Mouse (Mus musculus): ENCODE measurements around the gene Wipf3. TPM values are rescaled to one million over a fixed set of nuclear protein-coding genes. Genes with fewer than 3 reads are reported as not detected.

The Wipf3 gene
- polyA plus RNA-seq, 1 experiment from 2014 or later = 1.0 TPM

DNA sequence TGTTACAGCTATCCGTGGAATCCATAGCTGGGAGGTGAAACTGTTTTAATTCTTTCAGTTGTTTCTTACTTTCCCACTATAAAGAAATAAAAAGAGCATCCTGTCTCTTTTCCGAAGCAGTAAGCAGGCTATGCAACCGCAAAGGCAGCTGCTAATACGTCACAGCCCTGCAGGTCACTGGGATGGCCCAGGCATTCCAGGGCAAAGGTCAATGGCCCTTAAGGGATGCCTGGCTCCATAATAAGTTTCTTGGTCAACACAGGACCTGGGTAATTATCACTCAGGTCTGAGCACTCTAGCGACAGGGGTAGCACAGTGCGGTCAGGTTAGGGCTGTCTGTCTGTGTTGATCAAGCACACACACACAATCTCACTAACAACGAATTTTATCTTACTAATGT is 61.7 kb downstream of the Wipf3 start:
- no peak for DNase-seq (ENCODE audit: low spot score)
- H3K27me3 ChIP-seq (ENCODE audit: insufficient read depth, poor library complexity, severe bottlenecking) = peaks cover 13% of the 10 kb centered on the region
- H3K9me3 ChIP-seq = no peaks in the 10 kb centered on the region
- H3K4me1 ChIP-seq = peaks cover 5% of the 10 kb centered on the region
- 62% methylated on average over 7 of the region's 7 CpGs for WGBS
- no peak overlapping the region for H3K4me3 ChIP-seq
- no peak overlapping the region for H3K27ac ChIP-seq
- no peaks in the 10 kb centered on the region; the same call in 1 of the 2 replicates for H3K36me3 ChIP-seq

DNA sequence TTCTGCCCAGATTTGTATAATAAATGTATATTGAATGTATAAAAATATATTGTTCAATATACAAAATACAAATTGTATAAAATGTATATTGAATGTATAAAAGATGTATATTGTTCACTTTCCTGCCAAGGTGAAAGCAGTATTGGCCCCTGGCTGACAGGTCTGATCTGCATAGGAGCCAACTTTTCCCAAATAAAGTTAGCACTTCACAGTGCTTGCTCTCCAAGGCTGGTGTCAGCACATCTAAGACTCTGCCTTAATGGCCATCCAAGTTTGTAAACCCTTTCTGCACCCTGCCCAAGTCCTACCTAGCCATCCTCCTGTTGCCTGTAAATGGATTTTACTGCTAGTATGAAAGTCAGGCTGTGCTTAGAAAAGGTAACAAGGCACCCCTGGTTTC is 64.7 kb downstream of the Wipf3 start:
- Histone ChIP-seq H3K4me1 (peaks cover 2% of the 10 kb centered on the region; the same call in 1 of the 2 replicates), H3K9me3 (no peaks in the 10 kb centered on the region), H3K4me3 (no peak overlapping the region), H3K36me3 (no peaks in the 10 kb centered on the region; the same call in 1 of the 2 replicates), H3K27ac (no peak overlapping the region), H3K27me3 (ENCODE audit: insufficient read depth, poor library complexity, severe bottlenecking) (no peaks in the 10 kb centered on the region)
- no peak for DNase-seq (ENCODE audit: low spot score)

DNA sequence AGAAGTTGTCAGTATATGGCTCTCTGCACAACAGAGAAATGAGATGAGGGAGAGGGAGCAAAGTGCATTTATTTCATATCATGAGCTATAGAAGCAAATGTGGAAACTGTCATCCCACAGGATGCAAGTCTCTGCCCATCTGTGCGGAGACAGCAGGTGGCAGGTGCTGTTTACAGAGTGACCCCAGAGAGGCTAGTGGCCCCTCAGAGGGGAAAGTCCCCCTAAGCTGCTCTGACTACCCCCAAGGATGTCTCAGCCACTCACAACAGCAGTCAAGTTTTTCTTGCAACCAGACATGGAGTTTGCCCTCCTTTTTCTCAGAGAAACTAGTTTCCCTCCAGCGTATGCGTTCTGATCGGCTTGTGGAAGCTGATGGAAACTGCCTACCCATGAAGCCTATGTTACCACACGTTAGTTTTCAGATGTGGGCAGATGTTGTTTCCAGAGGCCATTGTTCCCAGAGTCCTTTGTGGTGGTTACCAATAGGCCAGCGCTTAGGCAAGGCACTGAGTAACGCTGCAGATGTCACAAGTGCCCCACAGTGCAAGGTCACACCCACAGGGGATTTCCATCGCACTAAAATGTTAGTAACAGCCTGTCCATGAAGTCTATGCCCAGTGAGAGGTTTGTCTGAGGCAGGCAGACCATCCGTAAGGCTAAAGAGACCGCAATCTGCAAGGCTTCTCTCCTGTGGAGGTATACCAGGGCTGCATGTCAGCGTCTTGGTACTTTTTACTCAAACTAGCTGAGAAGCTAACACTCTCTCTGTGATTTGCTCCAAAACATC is 65.4 kb downstream of the Wipf3 start:
- Histone ChIP-seq H3K36me3 (no peaks in the 10 kb centered on the region; the same call in 1 of the 2 replicates), H3K27me3 (ENCODE audit: insufficient read depth, poor library complexity, severe bottlenecking) (no peaks in the 10 kb centered on the region), H3K4me1 (peaks cover 2% of the 10 kb centered on the region; the same call in 1 of the 2 replicates), H3K9me3 (no peaks in the 10 kb centered on the region), H3K4me3 (no peak overlapping the region), H3K27ac (no peak overlapping the region)
- WGBS = 77% methylated on average over 11 of the region's 11 CpGs
- no peak for DNase-seq (ENCODE audit: low spot score)

DNA sequence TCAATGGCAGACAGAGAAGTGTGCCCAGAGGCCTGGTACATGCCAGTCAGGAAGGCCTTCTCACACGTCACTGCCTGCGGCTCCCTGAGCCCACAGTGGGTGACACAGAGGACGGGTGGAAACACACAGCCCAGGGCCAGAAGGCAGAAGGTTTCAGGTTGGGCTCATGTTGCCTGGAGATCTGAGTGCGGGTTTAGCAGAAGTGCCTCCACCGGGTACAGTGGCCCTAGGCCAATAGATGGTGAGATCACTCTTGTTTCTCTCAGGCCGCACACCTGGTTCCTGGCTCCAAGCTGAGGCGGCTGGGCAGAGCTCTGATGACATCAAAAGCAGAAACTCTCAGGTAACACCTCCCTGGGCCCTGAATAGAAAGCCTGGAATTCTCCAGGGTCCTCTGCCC is 66.8 kb downstream of the Wipf3 start:
- Histone ChIP-seq H3K4me3 (no peak overlapping the region), H3K4me1 (peaks cover 2% of the 10 kb centered on the region; the same call in 1 of the 2 replicates), H3K27me3 (ENCODE audit: insufficient read depth, poor library complexity, severe bottlenecking) (no peaks in the 10 kb centered on the region), H3K27ac (no peak overlapping the region), H3K36me3 (no peaks in the 10 kb centered on the region), H3K9me3 (no peaks in the 10 kb centered on the region)
- 79% methylated on average over 7 of the region's 7 CpGs for WGBS
- no peak for DNase-seq (ENCODE audit: low spot score)

DNA sequence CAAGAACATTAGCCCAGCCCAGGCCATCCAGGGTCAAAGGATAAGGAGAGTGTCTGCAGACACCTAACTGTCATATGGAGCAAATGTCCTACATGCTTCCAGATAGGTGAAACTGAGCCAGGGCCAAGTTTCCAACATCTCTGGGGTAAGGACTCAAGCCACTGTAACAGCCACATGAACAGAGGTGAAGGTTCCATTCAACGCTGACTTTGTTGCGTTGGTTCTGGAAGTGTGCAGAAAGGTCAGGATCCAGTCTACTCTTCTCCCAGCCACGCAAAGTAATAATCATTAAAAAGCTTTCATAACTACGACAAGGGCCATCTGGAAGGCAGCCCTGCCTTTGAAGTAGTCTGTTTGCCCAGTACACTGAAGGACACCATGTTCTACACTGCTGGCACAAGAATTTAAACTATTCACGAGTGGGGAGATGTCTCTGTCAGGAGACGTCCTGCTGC is 73.3 kb downstream of the Wipf3 start:
- H3K9me3 ChIP-seq = no peaks in the 10 kb centered on the region
- no peaks in the 10 kb centered on the region for H3K36me3 ChIP-seq
- WGBS = 61% methylated on average over 6 of the region's 6 CpGs
- H3K4me3 ChIP-seq = no peak overlapping the region
- no peaks in the 10 kb centered on the region for H3K27me3 ChIP-seq (ENCODE audit: insufficient read depth, poor library complexity, severe bottlenecking)
- no peak overlapping the region for H3K27ac ChIP-seq
- DNase-seq (ENCODE audit: low spot score) = no peak
- peaks cover 28% of the 10 kb centered on the region for H3K4me1 ChIP-seq

DNA sequence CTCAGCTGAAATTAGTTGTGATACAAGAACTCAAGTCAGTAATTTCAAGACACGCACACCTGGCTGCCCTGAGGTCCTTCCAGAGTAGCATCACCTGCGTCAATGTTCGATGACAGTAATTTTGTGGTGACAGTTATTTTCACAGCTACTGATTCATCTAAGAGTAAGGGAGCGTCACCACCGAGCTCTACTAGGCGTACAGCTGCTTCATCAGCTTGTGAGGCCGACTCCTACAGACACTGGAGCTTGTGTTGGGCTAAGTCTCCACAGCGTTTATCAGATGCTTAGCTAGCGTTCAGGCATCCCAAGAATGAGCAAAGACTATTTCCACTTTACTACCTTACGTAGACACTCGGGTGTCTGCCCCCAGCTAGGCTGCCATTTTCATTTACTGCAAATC is 76.9 kb downstream of the Wipf3 start:
- H3K36me3 ChIP-seq = no peaks in the 10 kb centered on the region
- H3K4me3 ChIP-seq = no peak overlapping the region
- H3K27ac ChIP-seq = 0 out of 2 replicates have a peak overlapping the region, but pooled peaks have one; percentile 42
- no peak for DNase-seq (ENCODE audit: low spot score)
- H3K27me3 ChIP-seq (ENCODE audit: insufficient read depth, poor library complexity, severe bottlenecking) = no peaks in the 10 kb centered on the region
- WGBS = 57% methylated on average over 11 of the region's 11 CpGs
- no peaks in the 10 kb centered on the region for H3K9me3 ChIP-seq
- H3K4me1 ChIP-seq = peaks cover 46% of the 10 kb centered on the region

DNA sequence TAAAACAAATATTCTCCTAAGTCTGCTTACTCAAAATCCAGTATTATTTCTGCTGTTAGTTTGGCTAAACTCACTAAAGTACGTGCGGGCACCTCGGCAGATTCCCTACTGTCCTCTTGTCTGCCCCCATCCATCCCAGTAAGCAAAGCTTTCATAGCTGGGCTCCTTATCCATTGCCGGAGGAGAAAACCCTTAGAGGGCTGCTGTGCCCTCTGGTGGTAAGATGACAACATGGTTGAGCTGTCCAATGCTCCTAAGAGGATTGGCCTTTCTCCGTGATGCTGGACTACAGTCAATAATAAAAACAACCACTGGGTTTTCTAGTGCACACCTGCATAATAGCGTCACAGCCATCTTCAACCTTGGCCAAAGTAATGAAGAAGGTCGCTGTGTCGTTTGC is 77.6 kb downstream of the Wipf3 start:
- H3K27ac ChIP-seq = no peak overlapping the region
- no peaks in the 10 kb centered on the region for H3K9me3 ChIP-seq
- WGBS = 31% methylated on average over 8 of the region's 8 CpGs
- no peak for DNase-seq (ENCODE audit: low spot score)
- H3K4me1 ChIP-seq = peaks cover 46% of the 10 kb centered on the region
- H3K27me3 ChIP-seq (ENCODE audit: insufficient read depth, poor library complexity, severe bottlenecking) = no peaks in the 10 kb centered on the region
- no peak overlapping the region for H3K4me3 ChIP-seq
- H3K36me3 ChIP-seq = no peaks in the 10 kb centered on the region

DNA sequence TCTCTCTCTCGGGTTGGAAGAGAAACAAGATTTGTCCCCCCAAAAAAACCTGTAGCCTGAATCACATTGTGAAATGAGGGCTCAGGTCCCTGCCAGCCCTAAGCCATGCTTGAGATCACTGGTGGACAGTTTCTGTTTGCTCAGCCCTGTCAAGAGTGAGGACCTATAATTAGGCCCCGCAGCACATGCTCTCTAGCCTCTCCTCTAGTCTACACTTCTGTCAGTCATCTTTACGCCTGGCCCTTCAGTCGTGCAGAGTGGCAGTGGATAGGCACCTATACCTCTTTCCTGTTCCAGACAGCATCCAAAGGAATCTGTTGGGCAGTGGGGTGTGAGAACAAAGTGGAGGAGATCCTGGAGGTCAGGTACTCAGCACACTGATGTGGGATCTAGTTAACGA is 78.4 kb downstream of the Wipf3 start:
- Histone ChIP-seq H3K27me3 (ENCODE audit: insufficient read depth, poor library complexity, severe bottlenecking) (no peaks in the 10 kb centered on the region), H3K4me1 (peaks cover 39% of the 10 kb centered on the region), H3K4me3 (no peak overlapping the region), H3K27ac (no peak overlapping the region), H3K36me3 (no peaks in the 10 kb centered on the region), H3K9me3 (no peaks in the 10 kb centered on the region)
- DNase-seq (ENCODE audit: low spot score) = no peak
- WGBS = 45% methylated on average over 5 of the region's 5 CpGs

DNA sequence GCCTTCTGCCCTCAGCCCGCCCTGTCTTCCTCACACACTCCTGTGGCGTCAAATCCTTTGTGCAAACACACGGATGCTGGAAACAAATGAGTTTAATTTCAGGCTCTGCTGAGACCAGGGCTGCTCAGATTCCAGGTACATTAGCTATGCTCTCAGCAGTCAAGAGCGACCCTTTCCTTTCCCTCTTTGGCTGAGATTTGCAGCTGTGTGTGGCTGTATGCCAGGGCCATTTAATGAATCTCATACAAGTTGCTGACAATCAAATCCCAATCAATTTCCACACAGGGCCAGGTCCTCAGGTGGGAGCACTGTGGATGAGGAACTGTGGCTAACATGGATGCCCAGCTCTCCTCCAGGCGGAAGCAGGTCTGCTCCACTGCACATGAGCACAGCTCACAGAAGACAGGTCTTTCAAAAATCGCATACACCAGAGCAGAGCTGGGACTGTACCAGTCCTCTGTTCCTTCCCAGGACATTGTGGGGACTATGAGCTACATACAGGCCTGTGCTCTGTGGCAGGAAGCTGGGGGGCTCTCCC is 78.9 kb downstream of the Wipf3 start:
- DNase-seq (ENCODE audit: low spot score) = no peak
- 61% methylated on average over 6 of the region's 6 CpGs for WGBS

DNA sequence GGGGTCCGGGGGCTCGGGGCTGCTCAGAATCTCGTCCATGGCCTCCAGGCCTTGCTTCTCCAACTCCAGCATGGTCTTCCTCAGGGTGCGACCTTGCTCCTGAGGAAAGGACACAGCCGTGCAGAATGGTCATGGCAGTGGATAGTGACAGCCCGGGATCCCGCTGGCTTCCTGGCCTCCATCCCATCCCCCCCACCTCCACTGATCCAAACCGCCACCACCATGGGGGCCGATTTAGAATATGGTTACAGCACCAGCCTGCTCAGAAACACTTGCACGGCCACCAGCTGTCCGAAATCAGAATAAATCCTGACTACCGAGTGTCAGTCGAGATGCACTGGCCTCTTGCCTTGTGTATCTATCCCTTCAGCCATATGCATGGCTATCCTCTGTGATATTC is 79.9 kb downstream of the Wipf3 start:
- no peaks in the 10 kb centered on the region for H3K9me3 ChIP-seq
- H3K4me3 ChIP-seq = no peak overlapping the region
- DNase-seq (ENCODE audit: low spot score) = no peak
- WGBS = 85% methylated on average over 13 of the region's 13 CpGs
- H3K4me1 ChIP-seq = peaks cover 35% of the 10 kb centered on the region
- no peaks in the 10 kb centered on the region for H3K36me3 ChIP-seq
- H3K27me3 ChIP-seq (ENCODE audit: insufficient read depth, poor library complexity, severe bottlenecking) = peaks cover 5% of the 10 kb centered on the region
- H3K27ac ChIP-seq = no peak overlapping the region

More for the DNA sequence above, 78.9 kb downstream of the Wipf3 start:
- Histone ChIP-seq H3K27me3 (ENCODE audit: insufficient read depth, poor library complexity, severe bottlenecking) (peaks cover 4% of the 10 kb centered on the region), H3K4me1 (peaks cover 35% of the 10 kb centered on the region), H3K27ac (peak overlapping the region; percentile 38; the same call in 1 of the 2 replicates), H3K4me3 (no peak overlapping the region), H3K9me3 (no peaks in the 10 kb centered on the region), H3K36me3 (no peaks in the 10 kb centered on the region)

DNA sequence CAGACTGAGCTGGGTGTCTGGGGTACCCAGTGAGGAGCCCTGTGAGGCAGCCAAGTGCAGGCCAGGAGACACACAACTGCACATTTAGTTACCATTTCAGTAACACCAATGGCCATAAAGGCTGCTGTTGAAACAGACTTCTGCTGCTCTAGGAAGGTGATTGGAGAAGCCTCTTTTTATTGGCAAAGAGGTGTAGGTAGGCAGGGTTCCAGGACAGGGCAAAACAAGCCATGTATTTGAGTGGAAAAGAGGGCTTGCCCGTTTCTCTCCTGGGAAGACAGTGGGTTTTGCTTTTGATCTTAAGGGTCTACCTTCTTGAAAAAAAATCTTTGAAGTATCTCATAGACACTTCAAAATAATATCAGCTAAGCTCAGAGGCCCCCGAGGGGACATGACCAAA is 82.9 kb downstream of the Wipf3 start:
- no peak for DNase-seq (ENCODE audit: low spot score)
- WGBS = 73% methylated on average over 2 of the region's 2 CpGs
- Histone ChIP-seq H3K9me3 (no peaks in the 10 kb centered on the region), H3K4me1 (peaks cover 22% of the 10 kb centered on the region), H3K27ac (no peak overlapping the region), H3K4me3 (no peak overlapping the region), H3K36me3 (no peaks in the 10 kb centered on the region), H3K27me3 (ENCODE audit: insufficient read depth, poor library complexity, severe bottlenecking) (peaks cover 18% of the 10 kb centered on the region)

DNA sequence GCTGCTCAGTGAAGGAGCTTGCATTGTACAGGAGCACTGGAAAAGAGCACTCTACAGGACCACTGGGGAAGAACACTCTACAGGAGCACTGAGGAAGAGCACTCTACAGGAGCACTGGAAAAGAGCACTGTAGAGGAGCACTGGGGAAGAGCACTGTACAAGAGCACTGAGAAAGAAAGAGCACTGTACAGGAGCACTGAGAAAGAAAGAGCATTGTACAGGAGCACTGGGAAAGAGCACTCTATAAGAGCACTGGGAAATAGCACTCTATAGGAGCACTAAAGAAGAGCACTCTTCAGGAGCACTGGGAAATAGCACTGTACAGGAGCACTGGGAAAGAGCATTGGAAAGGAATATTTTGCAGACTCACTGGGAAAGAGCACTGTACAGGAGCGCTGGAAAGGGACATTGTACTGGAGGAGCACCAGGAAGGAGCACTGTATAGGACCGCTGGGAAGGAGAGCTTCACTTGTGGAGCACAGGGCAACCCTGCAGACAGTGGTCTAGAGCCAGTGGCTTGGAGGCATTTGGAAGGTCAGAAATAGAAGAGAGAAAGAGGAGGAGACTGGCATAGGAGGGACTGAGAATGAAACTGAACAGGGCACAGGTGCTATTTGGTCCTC is 87.2 kb downstream of the Wipf3 start:
- Histone ChIP-seq H3K27ac (no peak overlapping the region), H3K9me3 (no peaks in the 10 kb centered on the region), H3K4me3 (no peak overlapping the region)

DNA sequence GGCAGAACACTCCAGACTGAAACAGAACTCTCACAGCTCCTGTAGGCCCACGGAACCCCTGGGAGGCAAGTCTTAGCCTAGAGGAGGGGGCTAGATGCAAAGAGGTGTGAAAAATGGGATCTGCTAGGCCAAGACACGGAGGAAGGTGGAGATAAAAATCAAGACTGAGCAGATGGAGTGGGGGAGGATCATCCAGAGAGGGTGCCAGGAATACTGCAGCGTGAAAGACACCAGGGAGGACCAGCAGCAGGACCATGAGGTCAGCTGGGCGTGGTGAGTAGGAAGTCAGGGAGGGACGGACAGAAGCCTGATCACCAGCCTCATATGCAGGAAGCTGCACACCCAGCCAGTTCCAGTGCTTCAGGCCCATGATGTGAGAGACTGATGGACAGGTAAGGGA is 89.4 kb downstream of the Wipf3 start:
- 56% methylated on average over 5 of the region's 5 CpGs for WGBS
- H3K4me1 ChIP-seq = no peaks in the 10 kb centered on the region
- no peak for DNase-seq (ENCODE audit: low spot score)
- H3K36me3 ChIP-seq = no peaks in the 10 kb centered on the region
- no peak overlapping the region for H3K4me3 ChIP-seq
- H3K27me3 ChIP-seq (ENCODE audit: insufficient read depth, poor library complexity, severe bottlenecking) = peaks cover 25% of the 10 kb centered on the region; the same call in 1 of the 2 replicates
- H3K9me3 ChIP-seq = no peaks in the 10 kb centered on the region
- H3K27ac ChIP-seq = no peak overlapping the region

More for the DNA sequence above, 87.2 kb downstream of the Wipf3 start:
- no peaks in the 10 kb centered on the region for H3K36me3 ChIP-seq
- 76% methylated on average over 2 of the region's 2 CpGs for WGBS
- no peak for DNase-seq (ENCODE audit: low spot score)
- H3K4me1 ChIP-seq = no peaks in the 10 kb centered on the region
- peaks cover 31% of the 10 kb centered on the region for H3K27me3 ChIP-seq (ENCODE audit: insufficient read depth, poor library complexity, severe bottlenecking)
